Mouse (Mus musculus): ENCODE data around the gene Wnk4.
"Not testable (repeated sequence)": the region's sequence is repeated elsewhere in the genome, so short reads cannot be mapped to it uniquely, and the experiment has no call there.

Gene Wnk4

GRCm38 (mm10) chr11:101316501-101316917 is 56.1 kb downstream of the Wnk4 start:
- peak; percentile 18 to 31 for DNase-seq (ENCODE audit: low spot score in 2 of 2)

- DNase-seq (ENCODE audit: low spot score in 2 of 2), result peak in 1 of 2 experiments; percentile 62
Observed at GRCm38 (mm10) chr11:101323609-101324008, 63.2 kb downstream of the Wnk4 start.

GRCm38 (mm10) chr11:101324763-101325162 is 64.4 kb downstream of the Wnk4 start, which contains the start of gene Aoc2:
Gene Aoc2 (plus strand): TSS chr11:101325063.
- DNase-seq (ENCODE audit: low spot score in 2 of 2), result no peak

- not testable (repeated sequence) for DNase-seq (ENCODE audit: low spot score in 2 of 2)
Observed at GRCm38 (mm10) chr11:101325201-101325600, 64.8 kb downstream of the Wnk4 start.

GRCm38 (mm10) chr11:101326147-101326546 is 65.8 kb downstream of the Wnk4 start:
- DNase-seq (ENCODE audit: low spot score in 2 of 2), result no peak

Data from frontal cortex, postnatal 10 days (tissue).